Mouse (Mus musculus): ENCODE measurements around the gene Mrpl57. TPM values are rescaled to one million over a fixed set of nuclear protein-coding genes. Genes with fewer than 3 reads are reported as not detected.

Gene Mrpl57
- 33.4 and 41.8 TPM in 2 replicates for polyA plus RNA-seq (2012; rRNA removed)

GRCm38 (mm10) chr14:57825788-57826751, at the start of gene Mrpl57, which contains the start of gene Ska3:
TSS of gene Mrpl57 (plus strand) at chr14:57826234.
TSS of gene Ska3 (minus strand) at chr14:57826185.
- H3K27me3 ChIP-seq (ENCODE audit: control insufficient read depth, insufficient read depth, low read length) = no peaks in the 10 kb centered on the region
- H3K36me3 ChIP-seq (ENCODE audit: control insufficient read depth, insufficient read depth, low read length) = no peaks in the 10 kb centered on the region; the same call in 1 of the 2 replicates
- peak; percentile 81 to 92 for DNase-seq (ENCODE audit: low read depth in 1 of 2, low spot score in 2 of 2)
- H3K27ac ChIP-seq (ENCODE audit: insufficient read depth, low read length) = peak within 1 kb of the TSS; percentile 96
- peak within 1 kb of the TSS; percentile 100 for H3K4me3 ChIP-seq (ENCODE audit: extremely low read depth, insufficient read depth, insufficient read length)
- TF ChIP-seq POLR2A (IDR thresholded peaks at IDR 0.05; ENCODE audit: low read depth, low read length) (peak; percentile 91), CTCF (IDR thresholded peaks at IDR 0.05; ENCODE audit: extremely low read depth, insufficient read depth, insufficient read length, insufficient replicate concordance) (no peak)
- H3K4me1 ChIP-seq (ENCODE audit: control insufficient read depth, insufficient read depth, insufficient read length) = peaks cover 4% of the 10 kb centered on the region
- WGBS = under 1% methylated on average over 96 of the region's 96 CpGs

GRCm38 (mm10) chr14:57787406-57787805, 38.6 kb upstream of the Mrpl57 start:
- Histone ChIP-seq H3K36me3 (ENCODE audit: control insufficient read depth, insufficient read depth, low read length) (no peaks in the 10 kb centered on the region), H3K27me3 (ENCODE audit: control insufficient read depth, insufficient read depth, low read length) (no peaks in the 10 kb centered on the region), H3K4me1 (ENCODE audit: control insufficient read depth, insufficient read depth, insufficient read length) (no peaks in the 10 kb centered on the region), H3K4me3 (ENCODE audit: extremely low read depth, insufficient read depth, insufficient read length) (no peak overlapping the region), H3K27ac (ENCODE audit: insufficient read depth, low read length) (no peak overlapping the region)
- 81% methylated on average over 4 of the region's 4 CpGs for WGBS
- no peak for DNase-seq (ENCODE audit: low read depth in 1 of 2, low spot score in 2 of 2)
- TF ChIP-seq POLR2A (IDR thresholded peaks at IDR 0.05; ENCODE audit: low read depth, low read length) (no peak), CTCF (IDR thresholded peaks at IDR 0.05; ENCODE audit: extremely low read depth, insufficient read depth, insufficient read length, insufficient replicate concordance) (no peak)

GRCm38 (mm10) chr14:57789311-57789710, 36.7 kb upstream of the Mrpl57 start:
- H3K4me1 ChIP-seq (ENCODE audit: control insufficient read depth, insufficient read depth, insufficient read length) = no peaks in the 10 kb centered on the region
- H3K27me3 ChIP-seq (ENCODE audit: control insufficient read depth, insufficient read depth, low read length) = no peaks in the 10 kb centered on the region
- no peaks in the 10 kb centered on the region for H3K36me3 ChIP-seq (ENCODE audit: control insufficient read depth, insufficient read depth, low read length)
- WGBS = 96% methylated on average over 2 of the region's 2 CpGs
- no peak for TF ChIP-seq POLR2A (IDR thresholded peaks at IDR 0.05; ENCODE audit: low read depth, low read length)
- no peak for TF ChIP-seq CTCF (IDR thresholded peaks at IDR 0.05; ENCODE audit: extremely low read depth, insufficient read depth, insufficient read length, insufficient replicate concordance)
- DNase-seq (ENCODE audit: low read depth in 1 of 2, low spot score in 2 of 2) = no peak
- H3K27ac ChIP-seq (ENCODE audit: insufficient read depth, low read length) = no peak overlapping the region
- no peak overlapping the region for H3K4me3 ChIP-seq (ENCODE audit: extremely low read depth, insufficient read depth, insufficient read length)

GRCm38 (mm10) chr14:57789759-57790158, 36.3 kb upstream of the Mrpl57 start:
- Histone ChIP-seq H3K27ac (ENCODE audit: insufficient read depth, low read length) (no peak overlapping the region), H3K27me3 (ENCODE audit: control insufficient read depth, insufficient read depth, low read length) (no peaks in the 10 kb centered on the region), H3K4me3 (ENCODE audit: extremely low read depth, insufficient read depth, insufficient read length) (no peak overlapping the region), H3K36me3 (ENCODE audit: control insufficient read depth, insufficient read depth, low read length) (no peaks in the 10 kb centered on the region), H3K4me1 (ENCODE audit: control insufficient read depth, insufficient read depth, insufficient read length) (no peaks in the 10 kb centered on the region)
- TF ChIP-seq POLR2A (IDR thresholded peaks at IDR 0.05; ENCODE audit: low read depth, low read length) (no peak), CTCF (IDR thresholded peaks at IDR 0.05; ENCODE audit: extremely low read depth, insufficient read depth, insufficient read length, insufficient replicate concordance) (no peak)
- no peak for DNase-seq (ENCODE audit: low read depth in 1 of 2, low spot score in 2 of 2)
- 93% methylated on average over 9 of the region's 9 CpGs for WGBS

GRCm38 (mm10) chr14:57791171-57791570, 34.9 kb upstream of the Mrpl57 start:
- TF ChIP-seq POLR2A (IDR thresholded peaks at IDR 0.05; ENCODE audit: low read depth, low read length) (no peak), CTCF (IDR thresholded peaks at IDR 0.05; ENCODE audit: extremely low read depth, insufficient read depth, insufficient read length, insufficient replicate concordance) (no peak)
- WGBS = 91% methylated on average over 4 of the region's 4 CpGs
- H3K27me3 ChIP-seq (ENCODE audit: control insufficient read depth, insufficient read depth, low read length) = no peaks in the 10 kb centered on the region
- DNase-seq (ENCODE audit: low read depth in 1 of 2, low spot score in 2 of 2) = no peak
- H3K4me3 ChIP-seq (ENCODE audit: extremely low read depth, insufficient read depth, insufficient read length) = no peak overlapping the region
- no peak overlapping the region for H3K27ac ChIP-seq (ENCODE audit: insufficient read depth, low read length)
- H3K4me1 ChIP-seq (ENCODE audit: control insufficient read depth, insufficient read depth, insufficient read length) = no peaks in the 10 kb centered on the region
- H3K36me3 ChIP-seq (ENCODE audit: control insufficient read depth, insufficient read depth, low read length) = no peaks in the 10 kb centered on the region

- H3K36me3 ChIP-seq (ENCODE audit: control insufficient read depth, insufficient read depth, low read length) = peaks cover 6% of the 10 kb centered on the region
- H3K4me1 ChIP-seq (ENCODE audit: control insufficient read depth, insufficient read depth, insufficient read length) = peaks cover 4% of the 10 kb centered on the region; the same call in 1 of the 2 replicates
- 20% methylated on average over 7 of the region's 7 CpGs for WGBS
- no peak for TF ChIP-seq POLR2A (IDR thresholded peaks at IDR 0.05; ENCODE audit: low read depth, low read length)
- no peak for TF ChIP-seq CTCF (IDR thresholded peaks at IDR 0.05; ENCODE audit: extremely low read depth, insufficient read depth, insufficient read length, insufficient replicate concordance)
- H3K27ac ChIP-seq (ENCODE audit: insufficient read depth, low read length) = peak overlapping the region; percentile 41; the same call in 1 of the 2 replicates
- peak overlapping the region; percentile 59 for H3K4me3 ChIP-seq (ENCODE audit: extremely low read depth, insufficient read depth, insufficient read length)
- no peaks in the 10 kb centered on the region for H3K27me3 ChIP-seq (ENCODE audit: control insufficient read depth, insufficient read depth, low read length)
- peak in 1 of 2 experiments; percentile 14 for DNase-seq (ENCODE audit: low read depth in 1 of 2, low spot score in 2 of 2)
These were observed 28.5 kb upstream of the Mrpl57 start for GRCm38 (mm10) chr14:57797551-57797950.

Data from spleen, adult 2 months (tissue).